Mouse (Mus musculus) forebrain, embryonic 14.5 days (tissue): Measurements from ENCODE around the gene Ttc30a1. TPM values are rescaled to one million over a fixed set of nuclear protein-coding genes. Genes with fewer than 3 reads are reported as not detected.
"Not testable (repeated sequence)": the region's sequence is repeated elsewhere in the genome, so short reads cannot be mapped to it uniquely, and the experiment has no call there.

ENCODE experiments used
- ATAC-seq: fragments of 200-750 bp; cut with Nextera tagmentation; 2 replicates; pipeline ENCODE4 v1.8.0; 2017; ENCODE audit warnings: mild to moderate bottlenecking, moderate library complexity
- DNase-seq: peaks from one replicate; pipeline ENCODE4 v3.0.0-alpha.2; 2015; ENCODE audit warnings: low spot score
- H3K27ac ChIP-seq: fragments of 300-500 bp; sonication (generic); 2 replicates; pipeline ENCODE4 v1.5.1; 2014; ENCODE audit warnings: low read depth, mild to moderate bottlenecking, control low read depth, low read length, moderate library complexity
- H3K27me3 ChIP-seq: fragments of 300-500 bp; sonication (generic); replicated peaks from 2 replicates; pipeline ENCODE4 v1.6.1; 2014; ENCODE audit warnings: low read length, control low read depth, mixed read lengths; ENCODE audit not compliant: control insufficient read depth, insufficient read depth
- H3K36me3 ChIP-seq: fragments of 300-500 bp; sonication (generic); 2 replicates; pipeline ENCODE4 v1.6.1; 2014; ENCODE audit warnings: low read length, control low read depth; ENCODE audit not compliant: control insufficient read depth, insufficient read depth
- H3K4me1 ChIP-seq: fragments of 300-500 bp; sonication (generic); 2 replicates; pipeline ENCODE4 v1.6.1; 2014; ENCODE audit warnings: antibody characterized with exemption, low read length, control low read depth; ENCODE audit not compliant: control insufficient read depth, insufficient read depth
- H3K4me2 ChIP-seq: fragments of 300-500 bp; sonication (generic); 2 replicates; pipeline ENCODE4 v1.6.1; 2014; ENCODE audit warnings: mild to moderate bottlenecking, control low read depth, low read length
- H3K4me3 ChIP-seq: fragments of 300-500 bp; sonication (generic); 2 replicates; pipeline ENCODE4 v1.5.1; 2014; ENCODE audit warnings: low read depth, low read length, control low read depth
- H3K9ac ChIP-seq: fragments of 300-500 bp; sonication (generic); 2 replicates; pipeline ENCODE4 v1.6.1; 2014; ENCODE audit warnings: mild to moderate bottlenecking, low read length, control low read depth, moderate library complexity
- H3K9me3 ChIP-seq: fragments of 300-500 bp; sonication (generic); replicated peaks from 2 replicates; pipeline ENCODE4 v1.6.1; 2016; ENCODE audit warnings: low read length, control low read depth, mixed read lengths; ENCODE audit not compliant: control insufficient read depth
- WGBS: fragments of 180-500 bp; shearing (Covaris S2); extraction: QIAGEN DNeasy Blood & Tissue Kit; methylation state at CpG from one replicate; pipeline ENCODE4 v1.1.7; 2014; 5-methylcytosine and 5-hydroxymethylcytosine counted together
- polyA plus RNA-seq: library from polyadenylated mRNA; unstranded; fragments of >200 nt; fragmentation: Nextera tagmentation; extraction: Ambion mirVana; gene quantifications from 2 replicates; pipeline ENCODE4 v1.2.1, GENCODE M21; 2014

Gene Ttc30a1
- polyA plus RNA-seq, 1 experiment from 2014 or later: 8.8 TPM

DNA sequence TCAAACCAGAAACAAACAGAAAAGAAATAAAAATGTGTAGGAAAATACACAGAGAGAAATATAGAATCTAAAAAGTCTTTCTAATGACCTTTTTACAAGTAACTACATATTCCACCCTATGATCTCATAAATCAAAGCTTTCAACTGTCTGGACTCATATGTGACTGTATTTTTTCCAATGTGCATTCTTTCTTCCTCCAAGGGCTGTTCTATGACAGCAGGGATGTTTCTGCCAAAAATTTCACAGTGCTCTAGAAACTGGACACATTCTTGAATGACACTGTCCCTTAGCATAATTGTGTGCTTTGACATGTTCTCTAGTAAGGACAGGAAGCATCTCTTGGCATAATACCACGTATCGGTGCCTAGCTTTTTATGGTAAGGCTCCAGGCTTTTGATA, 5.7 kb downstream of the Ttc30a1 start:
- H3K27ac ChIP-seq, H3K27me3 ChIP-seq, H3K4me1 ChIP-seq, ATAC-seq, H3K9me3 ChIP-seq, DNase-seq, H3K36me3 ChIP-seq, H3K4me3 ChIP-seq, H3K9ac ChIP-seq, H3K4me2 ChIP-seq: not testable (repeated sequence)
- 88% methylated on average over 2 of the region's 2 CpGs for WGBS

DNA sequence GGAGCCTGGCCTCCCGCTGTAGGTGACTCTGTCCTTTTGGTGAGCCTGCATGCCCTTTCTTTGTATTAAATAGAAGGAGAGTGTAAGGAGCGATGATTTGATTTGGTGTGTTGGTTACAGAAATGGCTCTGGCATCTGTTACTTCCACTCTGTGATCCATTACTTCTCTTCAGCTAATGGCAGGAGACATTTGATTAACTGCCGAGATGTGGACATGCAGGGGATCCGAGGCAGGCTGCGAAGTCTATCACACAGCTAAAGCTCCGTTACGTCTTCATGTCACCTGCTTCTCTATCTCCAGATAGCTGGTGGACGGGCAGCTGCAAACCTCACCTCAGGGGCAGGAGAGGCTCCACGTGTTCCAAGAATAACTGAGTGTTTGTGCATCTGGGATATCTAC, 7.6 kb downstream of the Ttc30a1 start:
- no peak for DNase-seq

DNA sequence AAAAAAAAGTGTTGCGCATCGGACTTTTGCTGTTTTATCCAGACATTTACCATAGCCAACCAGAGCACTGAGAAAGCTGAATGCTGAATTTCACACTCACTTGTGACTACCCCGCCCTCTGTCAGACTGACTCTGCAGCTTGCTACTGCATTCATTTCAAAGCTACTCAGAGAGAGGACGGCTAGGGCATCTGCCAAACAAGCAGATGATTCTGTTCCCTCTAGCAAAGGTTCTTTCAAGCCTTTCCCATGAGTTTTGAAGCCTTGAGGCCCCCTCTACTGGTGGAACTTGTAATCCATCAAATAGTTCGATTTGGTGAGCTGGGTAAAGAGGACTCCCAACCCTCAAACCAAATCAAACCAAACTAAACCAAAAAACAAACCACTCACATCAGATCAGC, 16.8 kb downstream of the Ttc30a1 start:
- peaks cover 9% of the 10 kb centered on the region for H3K4me1 ChIP-seq
- H3K9ac ChIP-seq: no peak overlapping the region
- H3K4me3 ChIP-seq: no peak overlapping the region
- no peaks in the 10 kb centered on the region for H3K36me3 ChIP-seq
- DNase-seq (peak; percentile 93), ATAC-seq (peak; percentile 84)
- WGBS: 31% methylated on average over 5 of the region's 5 CpGs
- H3K27me3 ChIP-seq: no peaks in the 10 kb centered on the region
- H3K27ac ChIP-seq: no peak overlapping the region
- no peaks in the 10 kb centered on the region for H3K9me3 ChIP-seq
- H3K4me2 ChIP-seq: peak overlapping the region; percentile 39

More for the DNA sequence above, 7.6 kb downstream of the Ttc30a1 start:
- H3K9me3 ChIP-seq: no peaks in the 10 kb centered on the region
- H3K36me3 ChIP-seq: no peaks in the 10 kb centered on the region
- no peaks in the 10 kb centered on the region for H3K27me3 ChIP-seq
- no peak overlapping the region for H3K9ac ChIP-seq
- no peak for ATAC-seq
- no peak overlapping the region for H3K4me2 ChIP-seq
- 83% methylated on average over 9 of the region's 9 CpGs for WGBS
- H3K27ac ChIP-seq: no peak overlapping the region
- H3K4me3 ChIP-seq: no peak overlapping the region
- H3K4me1 ChIP-seq: no peaks in the 10 kb centered on the region

DNA sequence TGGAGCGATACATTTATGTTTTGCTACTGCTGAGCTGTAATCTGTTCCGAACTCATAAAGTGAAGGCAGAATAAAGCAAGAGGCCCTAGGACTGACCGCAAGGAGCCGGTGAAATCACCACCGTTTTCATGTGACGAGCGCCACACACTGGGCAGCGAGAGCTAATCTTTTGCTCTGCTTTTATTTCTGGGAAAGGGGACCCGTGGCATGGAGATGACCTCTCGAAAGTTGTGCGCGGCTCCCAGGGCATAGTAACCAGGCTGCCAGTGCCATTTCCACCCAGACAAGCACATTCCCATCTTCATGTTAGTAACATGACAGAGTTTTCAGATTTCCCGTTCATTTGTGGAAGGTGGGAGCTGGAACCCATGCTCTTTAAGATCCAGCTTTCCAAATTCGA, 17.3 kb downstream of the Ttc30a1 start:
- ATAC-seq (peak; percentile 50), DNase-seq (peak; percentile 62)
- Histone ChIP-seq H3K9ac (peak overlapping the region; percentile 26; the same call in 1 of the 2 replicates), H3K36me3 (no peaks in the 10 kb centered on the region), H3K27ac (no peak overlapping the region), H3K9me3 (no peaks in the 10 kb centered on the region), H3K27me3 (no peaks in the 10 kb centered on the region), H3K4me1 (peaks cover 13% of the 10 kb centered on the region), H3K4me2 (peak overlapping the region; percentile 39), H3K4me3 (no peak overlapping the region)
- 15% methylated on average over 14 of the region's 14 CpGs for whole genome bisulfite sequencing

DNA sequence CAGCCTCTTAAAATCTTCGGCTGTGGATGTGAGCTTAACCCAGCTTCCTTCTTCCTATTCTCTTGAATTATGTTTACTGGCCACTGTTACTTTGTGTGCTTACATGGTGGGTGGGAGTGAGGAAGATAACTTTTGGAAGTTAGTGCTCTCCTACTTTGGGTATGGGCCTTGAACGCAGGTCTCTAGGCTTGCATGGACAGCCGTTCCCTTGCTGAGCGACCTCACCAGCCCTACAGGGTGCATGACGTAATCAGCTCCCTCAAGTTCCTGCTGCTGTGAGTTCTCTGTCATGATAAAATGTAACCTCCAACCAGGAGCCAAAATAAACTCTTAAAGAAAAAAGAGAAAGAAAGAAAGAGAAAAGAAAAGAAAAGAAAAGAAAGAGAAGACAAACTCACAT, 17.7 kb downstream of the Ttc30a1 start:
- Histone ChIP-seq H3K9ac (no peak overlapping the region), H3K36me3 (no peaks in the 10 kb centered on the region), H3K9me3 (no peaks in the 10 kb centered on the region), H3K27me3 (no peaks in the 10 kb centered on the region), H3K4me1 (peaks cover 18% of the 10 kb centered on the region), H3K4me3 (no peak overlapping the region), H3K27ac (no peak overlapping the region), H3K4me2 (peak overlapping the region; percentile 39; the same call in 1 of the 2 replicates)
- DNase-seq: no peak
- no peak for ATAC-seq
- 70% methylated on average over 5 of the region's 5 CpGs for WGBS

DNA sequence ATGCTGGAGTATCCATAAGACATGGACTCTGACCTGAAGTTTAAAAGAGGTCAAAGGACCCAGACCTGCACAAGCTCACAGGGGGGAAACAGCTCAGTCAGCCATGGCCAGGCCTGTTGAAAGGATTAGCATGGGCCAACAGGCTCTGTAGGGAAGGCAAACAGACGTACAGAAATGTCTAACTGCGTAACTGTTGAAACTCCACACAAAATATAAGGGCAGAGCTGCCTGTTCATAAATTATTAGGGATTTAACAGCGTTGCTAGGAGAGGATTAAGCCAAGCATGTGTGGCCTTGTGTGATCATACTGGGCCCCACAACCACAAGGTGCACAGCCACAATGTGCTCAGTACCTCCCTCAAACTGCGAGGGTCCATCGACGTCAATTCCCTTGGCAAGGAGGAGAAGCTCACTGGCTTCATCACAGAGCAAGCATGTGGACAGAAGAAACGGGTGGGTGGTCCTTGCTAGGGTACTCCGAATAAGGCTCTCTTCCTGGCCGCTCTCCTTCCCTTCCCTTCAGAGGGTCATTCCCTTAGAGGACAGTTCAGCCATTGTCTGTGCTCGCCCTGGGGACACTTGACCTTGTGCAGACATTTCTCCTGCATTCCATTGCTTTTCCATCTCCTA, 18.4 kb downstream of the Ttc30a1 start:
- ATAC-seq (no peak), DNase-seq (no peak)
- Histone ChIP-seq H3K4me2 (no peak overlapping the region), H3K9me3 (no peaks in the 10 kb centered on the region), H3K27ac (no peak overlapping the region), H3K4me3 (no peak overlapping the region), H3K9ac (no peak overlapping the region), H3K4me1 (peaks cover 18% of the 10 kb centered on the region), H3K36me3 (no peaks in the 10 kb centered on the region), H3K27me3 (no peaks in the 10 kb centered on the region)
- 67% methylated on average over 10 of the region's 10 CpGs for WGBS

DNA sequence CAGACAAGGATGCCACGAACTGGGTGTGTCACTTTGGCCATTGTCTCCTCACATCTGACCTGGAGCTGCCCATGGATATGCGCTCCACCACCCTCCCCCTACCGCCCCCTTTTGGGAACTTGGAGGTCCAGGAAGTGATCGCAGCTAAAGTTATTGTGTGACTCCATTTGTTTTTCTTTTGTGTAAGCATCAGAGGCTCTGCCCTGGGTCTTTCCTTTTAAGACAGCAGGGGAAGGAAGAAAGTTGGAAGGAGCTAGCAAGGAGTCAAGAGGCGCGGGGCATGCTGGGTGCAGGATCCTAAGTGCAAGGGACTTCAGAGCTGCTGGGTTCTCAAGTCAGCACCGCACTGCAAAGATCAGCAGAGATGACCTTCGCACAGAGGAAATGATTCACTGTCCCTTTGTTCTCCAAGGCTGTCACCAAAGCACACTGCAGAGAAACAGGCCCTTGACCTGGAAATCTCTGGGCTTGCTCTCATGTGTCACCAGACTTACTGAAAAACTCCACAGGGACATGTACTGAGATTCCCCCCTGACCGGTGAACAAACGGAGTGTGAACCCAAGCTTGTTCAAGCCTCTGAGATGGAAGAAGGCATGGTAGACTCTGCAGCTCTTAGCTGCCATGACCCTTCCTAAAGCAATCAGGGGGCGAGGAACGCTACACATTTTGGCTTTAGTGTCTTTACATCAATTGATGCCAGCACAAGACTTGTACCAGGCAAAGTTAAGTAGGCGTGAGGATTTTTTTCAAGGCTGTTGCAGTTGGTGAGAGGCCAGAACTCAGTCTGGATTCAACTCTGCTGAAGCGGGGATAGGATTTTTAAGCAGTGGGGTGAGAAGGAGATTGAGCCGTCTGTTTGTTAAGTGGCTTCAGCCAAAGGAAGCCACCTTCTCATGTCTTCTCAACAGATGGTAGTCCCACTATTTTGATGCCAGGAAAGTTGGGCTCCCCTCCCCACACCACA, 21.1 kb downstream of the Ttc30a1 start:
- WGBS: 53% methylated on average over 15 of the region's 15 CpGs
- Histone ChIP-seq H3K9me3 (no peaks in the 10 kb centered on the region), H3K27me3 (no peaks in the 10 kb centered on the region), H3K4me2 (peak overlapping the region; percentile 40), H3K36me3 (no peaks in the 10 kb centered on the region), H3K4me3 (no peak overlapping the region), H3K9ac (no peak overlapping the region), H3K27ac (peak overlapping the region; percentile 52), H3K4me1 (peaks cover 18% of the 10 kb centered on the region)
- no peak for ATAC-seq
- no peak for DNase-seq

DNA sequence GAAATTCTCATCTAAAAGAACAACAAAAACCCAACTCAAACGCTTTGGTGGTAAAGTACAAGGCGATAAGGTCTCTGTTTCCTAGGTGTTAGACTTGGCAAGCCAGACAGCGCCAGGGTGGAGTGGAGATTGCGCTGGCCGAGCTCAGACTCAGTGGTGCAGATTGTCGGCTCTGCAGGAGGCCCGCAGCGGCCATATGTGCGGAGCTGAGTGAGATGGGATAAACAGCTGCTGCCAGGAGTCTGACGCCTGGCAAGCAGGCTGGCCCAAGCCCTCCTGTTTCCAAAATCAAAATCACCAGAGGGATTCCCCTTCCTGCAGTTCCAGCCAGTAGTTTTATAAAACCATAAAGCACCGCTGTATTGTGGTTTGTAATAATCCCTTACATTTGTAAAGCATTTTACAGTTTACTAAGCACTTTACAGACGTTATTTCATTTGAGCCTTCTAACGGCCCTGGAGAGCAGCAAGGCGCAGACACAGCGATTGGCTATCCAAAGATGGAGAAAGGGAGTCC, 21.9 kb downstream of the Ttc30a1 start:
- Histone ChIP-seq H3K4me3 (no peak overlapping the region), H3K9ac (no peak overlapping the region)

More for the DNA sequence above, 21.9 kb downstream of the Ttc30a1 start:
- Histone ChIP-seq H3K4me2 (peak overlapping the region; percentile 40), H3K27ac (peak overlapping the region; percentile 52), H3K36me3 (no peaks in the 10 kb centered on the region), H3K9me3 (no peaks in the 10 kb centered on the region), H3K4me1 (peaks cover 18% of the 10 kb centered on the region), H3K27me3 (no peaks in the 10 kb centered on the region)
- WGBS: 7% methylated on average over 15 of the region's 15 CpGs
- ATAC-seq (peak; percentile 73), DNase-seq (peak; percentile 82)
